Mouse (Mus musculus) kidney, postnatal 0 days (tissue): Measurements from ENCODE around the gene Emb. TPM values are rescaled to one million over a fixed set of nuclear protein-coding genes. Genes with fewer than 3 reads are reported as not detected.

Experiments
- ATAC-seq: fragments of 200-750 bp; cut with Nextera tagmentation; replicated peaks from 2 replicates; pipeline ENCODE4 v1.8.0; 2017; ENCODE audit warnings: low read depth, moderate number of reproducible peaks, moderate TSS enrichment, moderate library complexity; ENCODE audit not compliant: low FRiP score
- DNase-seq: peaks from one replicate; pipeline ENCODE4 v3.0.0-alpha.2; 2016; ENCODE audit warnings: low spot score
- H3K27ac ChIP-seq: fragments of 300-500 bp; sonication (generic); 2 replicates; pipeline ENCODE4 v1.5.1; 2014; ENCODE audit warnings: mild to moderate bottlenecking
- H3K27me3 ChIP-seq: fragments of 300-500 bp; sonication (generic); 2 replicates; pipeline ENCODE4 v1.6.1; 2014; ENCODE audit warnings: low read length, mixed read lengths; ENCODE audit not compliant: insufficient read depth
- H3K36me3 ChIP-seq: fragments of 300-500 bp; sonication (generic); 2 replicates; pipeline ENCODE4 v1.6.1; 2014; ENCODE audit warnings: low read length, mixed read lengths; ENCODE audit not compliant: insufficient read depth
- H3K4me1 ChIP-seq: fragments of 300-500 bp; sonication (generic); replicated peaks from 2 replicates; pipeline ENCODE4 v1.6.1; 2014; ENCODE audit warnings: antibody characterized with exemption, low read length, mixed read lengths; ENCODE audit not compliant: insufficient read depth
- H3K4me2 ChIP-seq: fragments of 300-500 bp; sonication (generic); 2 replicates; pipeline ENCODE4 v1.6.1; 2014; ENCODE audit warnings: mild to moderate bottlenecking, low read length, moderate library complexity, mixed read lengths
- H3K4me3 ChIP-seq: fragments of 300-500 bp; sonication (generic); replicated peaks from 2 replicates; pipeline ENCODE4 v1.5.1; 2014; ENCODE audit warnings: low read depth, low read length
- H3K9ac ChIP-seq: fragments of 300-500 bp; sonication (generic); 2 replicates; pipeline ENCODE4 v1.6.1; 2014; ENCODE audit warnings: low read depth, low read length
- H3K9me3 ChIP-seq: fragments of 300-500 bp; sonication (generic); replicated peaks from 2 replicates; pipeline ENCODE4 v1.6.1; 2016; ENCODE audit warnings: low read length, inconsistent platforms, mixed read lengths
- CTCF ChIP-seq: IDR thresholded peaks from 2 replicates; pipeline ENCODE4 v1.5.1; 2016; ENCODE audit warnings: antibody characterized with exemption, low read depth, mild to moderate bottlenecking, moderate library complexity
- WGBS: fragments of 180-500 bp; shearing (Covaris S2); extraction: QIAGEN DNeasy Blood & Tissue Kit; methylation state at CpG from one replicate; pipeline ENCODE4 v1.1.7; 2014; 5-methylcytosine and 5-hydroxymethylcytosine counted together
- polyA plus RNA-seq: library from polyadenylated mRNA; unstranded; fragments of >200 nt; fragmentation: Nextera tagmentation; extraction: Ambion mirVana; gene quantifications from 2 replicates; pipeline ENCODE4 v1.2.1, GENCODE M21; 2015

Gene Emb
- polyA plus RNA-seq, 1 experiment from 2014 or later: 52.0 TPM

GRCm38 (mm10) chr13:117218092-117218491, 9.8 kb downstream of the Emb start:
- no peak for TF ChIP-seq CTCF
- H3K27me3 ChIP-seq: 0 out of 2 replicates have a peak, but pooled peaks cover 6% of the 10 kb centered on the region
- no peak overlapping the region for H3K9ac ChIP-seq
- no peaks in the 10 kb centered on the region; the same call in 1 of the 2 replicates for H3K4me1 ChIP-seq
- no peaks in the 10 kb centered on the region for H3K36me3 ChIP-seq
- 85% methylated on average over 2 of the region's 2 CpGs for WGBS
- DNase-seq (no peak), ATAC-seq (no peak)
- H3K4me2 ChIP-seq: no peak overlapping the region
- H3K27ac ChIP-seq: no peak overlapping the region
- H3K4me3 ChIP-seq: no peak overlapping the region
- no peaks in the 10 kb centered on the region for H3K9me3 ChIP-seq

- peak overlapping the region; percentile 59 for H3K9ac ChIP-seq
- no peaks in the 10 kb centered on the region; the same call in 1 of the 2 replicates for H3K4me1 ChIP-seq
- no peaks in the 10 kb centered on the region for H3K36me3 ChIP-seq
- peak overlapping the region; percentile 63 for H3K4me3 ChIP-seq
- H3K27ac ChIP-seq: 0 out of 2 replicates have a peak overlapping the region, but pooled peaks have one; percentile 13
- no peak for TF ChIP-seq CTCF
- 10% methylated on average over 16 of the region's 16 CpGs for WGBS
- no peak for ATAC-seq
- H3K27me3 ChIP-seq: 0 out of 2 replicates have a peak, but pooled peaks cover 6% of the 10 kb centered on the region
- no peak for DNase-seq
- no peaks in the 10 kb centered on the region for H3K9me3 ChIP-seq
- peak overlapping the region; percentile 98 for H3K4me2 ChIP-seq
Observed at GRCm38 (mm10) chr13:117219871-117220500, 11.7 kb downstream of the Emb start.

GRCm38 (mm10) chr13:117220501-117221321, 12.4 kb downstream of the Emb start, which contains the start of gene Gm17509:
TSS of gene Gm17509 (minus strand) at chr13:117221075.
- under 1% methylated on average over 65 of the region's 67 CpGs for WGBS
- peak within 1 kb of the TSS; percentile 63 for H3K4me3 ChIP-seq
- peak; percentile 82 for ATAC-seq
- H3K4me2 ChIP-seq: peak within 1 kb of the TSS; percentile 98
- no peak for TF ChIP-seq CTCF
- peak within 1 kb of the TSS; percentile 59 for H3K9ac ChIP-seq
- H3K27me3 ChIP-seq: 0 out of 2 replicates have a peak, but pooled peaks cover 6% of the 10 kb centered on the region
- peak; percentile 54 for DNase-seq
- H3K27ac ChIP-seq: peak within 1 kb of the TSS; percentile 63; the same call in 1 of the 2 replicates
- H3K4me1 ChIP-seq: no peaks in the 10 kb centered on the region; the same call in 1 of the 2 replicates
- H3K36me3 ChIP-seq: no peaks in the 10 kb centered on the region
- no peaks in the 10 kb centered on the region for H3K9me3 ChIP-seq

- 58% methylated on average over 5 of the region's 5 CpGs for WGBS
- no peak for TF ChIP-seq CTCF
- DNase-seq: no peak
- no peak for ATAC-seq
- Histone ChIP-seq H3K36me3 (no peaks in the 10 kb centered on the region), H3K4me3 (no peak overlapping the region), H3K9ac (no peak overlapping the region), H3K27ac (no peak overlapping the region), H3K27me3 (0 out of 2 replicates have a peak, but pooled peaks cover 6% of the 10 kb centered on the region), H3K9me3 (no peaks in the 10 kb centered on the region), H3K4me2 (no peak overlapping the region), H3K4me1 (no peaks in the 10 kb centered on the region; the same call in 1 of the 2 replicates)
Observed at GRCm38 (mm10) chr13:117223125-117223524, 14.8 kb downstream of the Emb start.

- no peaks in the 10 kb centered on the region for H3K36me3 ChIP-seq
- no peak for ATAC-seq
- no peak for DNase-seq
- no peaks in the 10 kb centered on the region; the same call in 1 of the 2 replicates for H3K4me1 ChIP-seq
- WGBS: 87% methylated on average over 2 of the region's 2 CpGs
- H3K4me3 ChIP-seq: no peak overlapping the region
- H3K27me3 ChIP-seq: 0 out of 2 replicates have a peak, but pooled peaks cover 6% of the 10 kb centered on the region
- TF ChIP-seq CTCF: no peak
- no peak overlapping the region for H3K27ac ChIP-seq
- no peak overlapping the region for H3K9ac ChIP-seq
- no peak overlapping the region for H3K4me2 ChIP-seq
- no peaks in the 10 kb centered on the region for H3K9me3 ChIP-seq
Observed at GRCm38 (mm10) chr13:117224901-117225300, 16.6 kb downstream of the Emb start.

GRCm38 (mm10) chr13:117225561-117225960, 17.2 kb downstream of the Emb start:
- Histone ChIP-seq H3K4me2 (no peak overlapping the region), H3K27me3 (0 out of 2 replicates have a peak, but pooled peaks cover 2% of the 10 kb centered on the region), H3K4me1 (no peaks in the 10 kb centered on the region), H3K27ac (no peak overlapping the region), H3K4me3 (no peak overlapping the region), H3K9me3 (no peaks in the 10 kb centered on the region), H3K36me3 (no peaks in the 10 kb centered on the region), H3K9ac (no peak overlapping the region)
- ATAC-seq (no peak), DNase-seq (no peak)
- WGBS: 64% methylated on average over 6 of the region's 6 CpGs
- TF ChIP-seq CTCF: no peak
